Mouse (Mus musculus): Measurements from ENCODE around the gene Gm20532.

Gm20532 gene

DNA sequence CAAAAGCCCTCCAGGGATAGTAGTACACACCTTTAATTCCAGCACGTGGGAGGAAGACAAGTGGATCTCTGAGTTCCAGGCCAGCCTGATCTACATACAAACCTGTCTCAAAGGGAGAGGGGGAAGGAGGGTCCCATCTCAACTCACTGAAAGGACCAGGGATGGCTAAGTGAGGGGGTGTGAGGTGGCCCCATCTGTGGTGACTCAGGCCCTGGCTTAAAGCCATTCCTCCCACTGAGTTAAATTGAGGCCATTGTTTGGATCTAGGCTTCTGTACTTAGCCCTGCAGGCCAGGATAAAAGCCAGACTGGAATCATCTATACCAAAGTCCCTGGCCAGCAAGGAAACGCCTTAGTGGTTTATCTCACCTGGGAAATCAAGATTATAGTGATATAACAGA is 34.8 kb downstream of the Gm20532 start:
- DNase-seq (ENCODE audit: low read depth, low spot score): no peak

DNA sequence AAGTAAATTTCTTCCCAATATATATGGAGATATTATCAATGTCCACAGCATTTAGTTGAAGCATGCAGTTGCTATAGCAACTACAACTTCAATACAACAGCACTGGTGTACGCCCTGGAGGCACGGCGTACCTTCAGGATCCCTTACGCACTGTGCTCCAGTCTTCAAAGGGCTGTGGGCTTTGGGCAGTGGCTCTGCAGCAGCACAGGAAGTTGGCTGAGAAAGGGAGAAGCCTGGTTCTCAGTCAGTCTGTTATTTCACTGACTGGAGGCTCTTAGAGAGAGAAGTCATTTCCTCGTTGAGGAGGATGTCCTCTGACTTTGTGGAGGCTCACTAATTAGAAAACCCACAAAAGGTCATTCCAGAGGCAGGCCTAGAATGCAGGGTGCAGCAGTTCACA is 36.5 kb downstream of the Gm20532 start:
- no peak for DNase-seq (ENCODE audit: low read depth, low spot score)

DNA sequence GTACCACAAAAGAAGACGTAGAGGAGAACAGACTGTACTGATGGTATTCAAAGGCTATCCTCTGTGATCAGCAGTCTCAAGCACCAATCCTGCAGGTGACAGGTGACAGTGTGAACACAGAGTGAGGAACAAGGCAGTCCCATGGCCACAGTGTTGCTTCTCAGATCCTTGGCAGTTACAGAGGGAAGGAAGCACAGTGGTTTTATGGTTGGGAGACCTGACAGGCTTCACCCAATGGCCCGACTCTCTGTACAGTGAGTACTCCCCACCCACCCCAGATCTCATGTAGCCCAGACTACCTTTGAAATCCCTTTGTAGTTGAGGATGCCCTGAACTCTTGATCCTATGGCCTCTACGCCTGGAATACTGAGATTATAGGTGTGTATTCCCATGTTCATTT is 39.0 kb downstream of the Gm20532 start:
- DNase-seq (ENCODE audit: low read depth, low spot score): no peak

DNA sequence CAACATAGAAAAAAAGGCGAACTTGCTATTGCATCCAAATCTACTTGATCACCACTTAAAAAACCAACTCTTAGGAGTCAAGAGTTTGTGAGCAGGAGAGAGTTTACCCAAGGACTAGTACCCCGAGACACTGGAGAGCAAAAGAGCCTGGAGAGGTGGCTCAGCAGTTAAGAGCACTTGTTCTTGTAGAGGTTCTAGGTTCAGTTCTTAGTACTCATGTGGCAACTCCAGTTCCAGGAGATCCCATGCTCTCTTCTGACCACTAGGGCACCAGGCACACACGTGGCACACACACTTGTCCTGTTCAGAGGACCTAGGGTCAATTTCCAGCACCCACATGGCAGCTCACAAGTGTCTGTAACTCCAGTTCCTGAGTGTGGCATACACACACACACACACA is 39.6 kb downstream of the Gm20532 start:
- no peak for DNase-seq (ENCODE audit: low read depth, low spot score)

DNA sequence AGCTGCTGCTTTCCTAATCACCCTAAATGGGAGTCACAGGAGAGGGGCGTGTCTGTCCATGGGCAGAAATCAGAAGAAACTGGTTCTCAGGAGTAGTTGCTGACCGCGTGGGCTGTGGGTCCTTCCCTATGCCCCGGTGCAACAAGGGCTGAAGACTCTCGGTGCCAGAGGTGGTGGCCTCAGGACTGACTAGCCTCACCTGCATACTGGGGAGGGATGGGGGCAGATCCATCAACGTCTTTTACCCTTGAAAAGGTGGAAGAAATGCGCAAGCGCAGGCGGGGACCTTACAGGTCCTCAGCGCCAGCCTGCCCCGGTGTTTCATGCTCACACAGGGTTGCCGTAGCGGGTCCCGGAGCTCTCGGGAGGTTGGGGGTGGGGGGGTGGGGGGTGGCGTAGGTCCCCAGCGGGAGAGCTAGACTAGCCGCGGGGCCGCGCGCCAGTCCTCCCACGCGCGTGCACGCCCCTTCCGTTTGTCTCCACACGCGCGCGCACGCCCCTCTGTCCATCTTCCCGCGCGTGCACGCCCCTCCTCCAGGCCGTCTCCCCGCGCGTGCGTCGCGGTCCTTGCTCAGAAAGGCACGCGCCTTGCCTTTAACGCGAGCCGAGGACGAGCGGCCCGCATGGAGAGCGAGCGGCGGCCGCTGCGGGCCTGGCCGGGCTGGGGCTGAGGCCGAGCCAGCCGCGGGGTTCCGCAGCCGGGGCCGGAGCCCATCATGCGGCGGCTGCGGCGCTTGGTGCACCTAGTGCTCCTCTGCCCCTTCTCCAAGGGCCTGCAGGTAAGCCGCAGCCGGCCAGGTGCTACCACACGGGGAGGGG is 41.7 kb downstream of the Gm20532 start, which contains the start of gene Fam69b:
Fam69b (plus strand) TSS at position 537 of the 819 bp plus-strand sequence.
- no peak for DNase-seq (ENCODE audit: low read depth, low spot score)

DNA sequence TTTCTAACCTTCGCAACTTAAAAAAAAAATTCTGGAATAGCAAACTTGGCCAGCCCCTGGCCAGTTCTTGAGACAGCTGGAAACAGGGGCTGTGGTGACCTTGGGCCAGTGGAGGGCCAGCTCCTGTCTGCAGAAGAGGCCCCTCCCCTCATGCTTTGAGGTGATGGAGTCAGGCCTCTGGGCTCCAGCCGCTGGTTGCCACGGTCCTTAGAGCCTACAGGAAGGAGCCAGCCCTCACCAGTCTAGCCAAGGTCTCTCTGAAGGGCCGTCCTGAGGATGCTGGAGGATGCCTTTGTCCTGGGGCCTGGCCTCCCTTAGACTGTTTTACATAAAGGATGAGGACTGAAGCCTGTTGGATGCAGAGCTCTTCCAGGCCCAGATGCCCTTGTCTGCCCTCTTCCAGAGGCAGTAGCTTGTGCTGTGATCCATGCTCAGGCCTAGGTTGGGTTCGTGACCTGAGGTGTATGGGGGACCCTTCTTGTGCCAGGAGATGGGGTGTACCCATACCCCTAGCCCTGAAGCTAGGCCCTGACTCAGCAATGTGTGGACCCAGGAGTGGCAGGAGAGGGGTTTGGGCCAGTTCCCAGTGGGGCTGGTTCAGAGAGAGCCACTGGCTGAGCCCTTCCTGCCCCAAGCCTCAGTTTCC is 42.5 kb downstream of the Gm20532 start:
- DNase-seq (ENCODE audit: low read depth, low spot score): no peak

DNA sequence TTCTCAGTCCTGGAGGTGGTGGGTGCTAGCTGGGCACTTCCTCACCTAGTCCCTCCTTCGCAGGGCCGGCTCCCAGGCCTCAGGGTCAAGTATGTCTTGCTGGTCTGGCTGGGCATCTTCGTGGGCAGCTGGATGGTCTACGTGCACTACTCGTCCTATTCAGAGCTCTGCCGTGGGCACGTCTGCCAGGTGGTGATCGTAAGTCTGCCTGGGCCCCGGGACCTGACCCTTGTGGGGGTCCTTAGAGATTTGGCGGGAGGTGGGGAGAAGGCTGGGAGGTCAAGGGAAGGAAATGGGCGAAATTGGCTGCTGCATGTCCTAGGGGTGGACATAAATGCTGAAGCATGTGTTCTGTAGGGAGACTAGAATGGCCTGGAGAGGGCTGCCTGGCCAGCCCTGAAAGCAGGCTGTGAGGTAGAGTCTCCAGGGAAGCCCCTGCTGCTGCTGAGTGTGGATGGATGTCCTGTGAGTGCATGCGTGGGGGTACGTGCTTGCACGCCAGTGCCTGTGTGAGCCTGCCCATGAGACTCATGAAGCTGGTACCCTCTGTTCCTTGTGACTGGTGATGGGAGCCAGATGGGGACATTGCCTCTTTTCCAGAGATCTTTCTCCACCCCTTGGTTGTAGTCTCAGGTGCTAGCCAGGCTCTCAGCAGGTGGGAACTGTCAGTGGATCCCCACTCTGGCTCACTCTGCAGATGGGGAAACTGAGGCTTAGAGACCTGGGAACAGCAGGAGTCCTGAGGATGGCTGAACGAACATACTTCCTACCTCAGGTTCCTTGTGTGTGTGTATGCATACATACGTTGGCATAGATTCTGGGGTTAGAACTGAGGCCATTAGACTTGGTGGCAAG is 46.3 kb downstream of the Gm20532 start:
- no peak for DNase-seq (ENCODE audit: low read depth, low spot score)

DNA sequence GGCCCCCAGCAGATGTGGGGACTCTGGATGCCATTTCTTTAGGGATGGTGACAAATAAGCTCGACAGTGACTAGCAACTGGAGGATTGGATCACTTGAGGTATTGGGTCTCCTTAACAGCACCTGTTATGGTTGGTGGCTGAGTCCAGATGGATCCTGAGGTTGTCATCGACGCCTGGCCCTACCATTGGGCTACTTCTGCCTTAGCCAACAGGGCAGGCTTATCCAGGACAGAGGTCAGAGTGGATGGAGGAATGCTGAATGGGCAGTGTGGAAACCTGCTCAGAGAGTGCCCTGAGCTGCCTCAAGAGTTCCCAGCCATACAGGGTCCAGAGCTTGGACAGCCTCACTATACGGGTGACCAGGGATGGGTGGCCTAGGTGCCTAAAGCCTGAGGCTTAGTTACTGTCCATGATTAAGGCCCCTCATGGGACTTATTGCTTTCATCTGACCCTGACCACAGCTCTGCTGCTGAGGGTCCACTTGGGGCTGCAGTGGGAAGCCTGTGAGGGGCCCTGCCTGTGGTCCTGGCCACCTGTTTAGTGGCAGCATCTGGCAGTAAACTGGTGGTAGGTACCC is 47.6 kb downstream of the Gm20532 start:
- DNase-seq (ENCODE audit: low read depth, low spot score): no peak

DNA sequence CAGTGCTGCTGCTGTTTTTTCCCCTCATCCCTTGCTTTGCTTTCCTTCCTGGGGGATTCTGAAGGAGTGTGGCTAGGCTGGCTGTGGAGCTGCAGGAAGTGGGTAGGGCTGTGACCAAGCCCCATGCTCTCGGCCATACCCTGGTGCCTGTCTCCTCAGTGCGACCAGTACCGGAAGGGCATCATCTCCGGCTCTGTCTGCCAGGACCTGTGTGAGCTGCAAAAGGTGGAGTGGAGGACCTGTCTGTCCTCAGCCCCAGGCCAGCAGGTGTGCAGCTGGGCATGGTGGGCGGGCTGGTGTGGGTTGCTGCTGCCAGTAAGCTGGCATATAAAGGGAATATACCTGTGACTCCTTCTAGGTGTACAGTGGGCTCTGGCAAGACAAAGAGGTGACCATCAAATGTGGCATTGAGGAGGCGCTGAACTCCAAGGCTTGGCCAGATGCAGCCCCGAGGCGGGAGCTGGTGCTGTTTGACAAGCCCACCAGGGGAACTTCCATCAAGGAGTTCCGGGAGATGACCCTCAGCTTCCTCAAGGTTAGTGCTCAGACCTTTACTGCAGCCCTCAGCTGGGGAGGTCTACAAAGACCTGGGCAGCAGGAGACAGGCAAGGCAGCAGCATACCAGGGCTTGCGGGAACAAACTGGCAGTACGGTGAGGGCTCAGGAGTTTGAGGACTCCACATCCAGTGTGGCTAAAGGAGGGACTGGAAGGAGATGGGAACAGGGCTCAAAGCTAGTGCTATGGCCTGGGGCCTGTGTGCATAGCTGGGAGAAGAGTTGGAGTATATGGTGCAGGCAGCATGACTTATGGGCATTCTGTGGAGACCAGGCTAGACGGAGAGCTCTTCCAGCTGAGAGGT is 48.4 kb downstream of the Gm20532 start:
- no peak for DNase-seq (ENCODE audit: low read depth, low spot score)

DNA sequence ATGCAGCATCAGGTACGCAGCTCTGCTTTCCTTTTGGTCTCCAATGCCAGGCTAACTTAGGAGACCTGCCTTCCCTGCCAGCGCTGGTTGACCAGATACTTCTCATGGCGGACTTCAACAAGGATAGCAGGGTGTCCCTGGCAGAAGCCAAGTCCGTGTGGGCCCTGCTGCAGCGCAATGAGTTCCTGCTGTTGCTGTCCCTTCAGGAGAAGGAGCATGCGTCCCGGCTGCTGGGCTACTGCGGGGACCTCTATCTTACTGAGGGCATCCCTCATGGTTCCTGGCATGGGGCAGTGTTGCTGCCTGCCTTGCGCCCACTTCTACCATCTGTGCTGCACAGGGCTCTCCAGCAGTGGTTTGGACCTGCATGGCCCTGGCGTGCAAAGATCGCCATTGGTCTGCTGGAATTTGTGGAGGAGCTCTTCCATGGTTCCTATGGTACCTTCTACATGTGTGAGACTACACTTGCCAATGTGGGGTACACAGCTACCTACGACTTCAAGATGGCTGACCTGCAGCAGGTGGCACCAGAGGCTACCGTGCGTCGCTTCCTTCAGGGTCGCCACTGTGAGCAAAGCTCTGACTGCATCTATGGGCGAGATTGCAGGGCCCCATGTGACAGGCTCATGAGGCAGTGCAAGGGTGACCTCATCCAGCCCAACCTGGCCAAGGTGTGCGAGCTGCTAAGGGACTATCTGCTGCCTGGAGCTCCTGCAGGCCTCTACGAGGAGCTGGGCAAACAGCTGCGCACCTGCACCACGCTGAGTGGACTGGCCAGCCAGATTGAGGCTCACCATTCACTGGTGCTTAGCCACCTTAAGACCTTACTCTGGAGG is 49.3 kb downstream of the Gm20532 start:
- no peak for DNase-seq (ENCODE audit: low read depth, low spot score)

DNA sequence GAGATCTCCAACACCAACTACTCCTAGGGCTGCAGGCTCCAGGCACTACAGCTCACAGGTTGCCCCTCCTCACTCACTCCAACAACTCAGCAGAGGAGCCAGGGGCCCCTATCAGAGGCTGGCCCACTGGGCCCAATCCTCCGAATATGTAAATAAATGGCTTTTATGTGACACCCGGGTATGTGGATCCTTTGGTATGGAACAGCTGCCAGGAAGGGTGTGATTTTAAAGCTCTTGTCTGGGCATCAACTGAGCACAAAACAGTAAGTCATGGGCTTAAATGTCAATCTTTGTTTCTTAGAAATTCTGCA is 49.8 kb downstream of the Gm20532 start:
- no peak for DNase-seq (ENCODE audit: low read depth, low spot score)

DNA sequence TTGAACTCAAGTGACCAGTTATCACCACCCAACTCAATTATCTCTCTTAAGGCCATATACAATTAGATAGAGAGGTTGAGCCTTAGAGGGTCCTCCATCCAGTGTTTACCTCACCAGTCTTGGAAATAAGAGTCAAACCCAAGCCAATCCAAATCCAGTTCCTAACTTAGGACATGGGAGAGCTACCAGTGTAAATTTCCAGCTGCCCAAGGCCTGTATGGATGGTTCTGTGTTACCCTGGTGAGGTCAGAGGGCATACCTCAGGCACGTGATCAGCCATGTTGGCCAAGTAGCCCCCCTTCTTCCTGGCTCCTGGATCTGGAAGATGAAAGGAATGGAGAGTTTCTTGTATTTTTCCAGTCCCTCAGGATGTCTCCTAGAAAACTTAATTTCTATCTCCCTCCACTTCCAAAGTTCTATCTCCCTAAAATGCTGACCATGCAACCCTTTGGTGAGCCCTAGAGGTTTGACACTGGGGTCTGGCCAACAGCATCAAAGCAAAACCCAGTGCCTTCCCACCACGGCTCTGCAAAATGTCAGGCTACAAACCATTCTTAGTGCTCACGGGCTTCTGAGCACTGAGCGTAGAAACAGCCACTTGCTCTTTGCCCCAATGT is 51.0 kb downstream of the Gm20532 start:
- DNase-seq (ENCODE audit: low read depth, low spot score): no peak

DNA sequence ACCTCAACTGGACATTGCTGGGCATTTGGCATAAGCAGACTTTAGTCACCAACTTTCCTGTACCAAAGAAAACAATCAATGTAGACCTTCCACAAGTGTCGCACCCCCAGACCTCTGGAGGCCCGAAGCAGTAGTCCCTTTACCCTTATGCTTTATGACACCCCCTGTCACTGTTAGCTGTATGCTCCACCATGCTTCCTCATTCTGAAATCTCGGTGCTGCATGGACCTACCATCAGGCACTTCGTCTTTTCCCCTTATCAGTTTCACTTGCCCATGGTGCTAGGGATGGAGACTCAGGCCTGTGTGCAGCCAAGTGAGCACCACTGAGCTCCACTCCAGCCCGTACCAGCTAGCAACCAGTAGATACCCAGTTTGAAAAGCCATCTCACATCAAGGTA is 51.6 kb downstream of the Gm20532 start:
- no peak for DNase-seq (ENCODE audit: low read depth, low spot score)

DNA sequence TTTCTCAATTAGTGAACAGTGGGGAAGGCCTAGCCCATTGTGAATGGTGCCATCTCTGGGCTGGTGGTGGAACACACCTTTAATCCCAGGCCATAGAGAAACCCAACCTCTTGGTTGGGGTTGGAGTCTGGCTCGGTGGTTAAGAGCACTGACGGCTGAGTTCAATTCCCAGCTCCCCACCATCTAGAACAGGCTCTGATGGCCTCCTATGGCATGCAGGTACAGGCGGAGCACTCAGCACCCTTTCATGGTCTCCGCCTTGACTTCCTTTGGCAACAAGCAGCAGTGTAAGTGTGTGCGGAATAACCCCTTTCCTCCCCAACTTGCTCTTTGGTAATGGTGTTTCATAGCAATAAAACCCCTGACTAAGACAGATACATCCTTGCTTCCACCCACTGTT is 52.1 kb downstream of the Gm20532 start:
- no peak for DNase-seq (ENCODE audit: low read depth, low spot score)

DNA sequence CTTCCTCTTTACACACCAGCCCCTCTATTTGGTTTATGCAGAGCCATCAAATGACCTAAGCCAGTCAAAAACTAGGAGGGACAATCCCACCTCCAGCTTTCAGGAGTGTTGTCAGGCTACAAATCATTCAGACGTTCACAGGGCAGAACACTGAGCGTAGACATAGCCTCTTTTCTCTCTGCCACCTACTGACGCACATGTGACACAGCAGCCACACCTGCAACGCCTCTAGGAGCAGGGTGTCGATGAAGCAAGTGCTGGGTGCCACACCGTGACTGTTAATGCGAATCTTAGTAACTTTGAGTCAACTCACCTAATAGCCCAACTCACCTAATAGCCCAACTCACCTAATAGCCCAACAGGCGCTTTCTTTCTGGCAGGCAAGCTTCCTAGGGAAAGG is 52.6 kb downstream of the Gm20532 start:
- DNase-seq (ENCODE audit: low read depth, low spot score): no peak

DNA sequence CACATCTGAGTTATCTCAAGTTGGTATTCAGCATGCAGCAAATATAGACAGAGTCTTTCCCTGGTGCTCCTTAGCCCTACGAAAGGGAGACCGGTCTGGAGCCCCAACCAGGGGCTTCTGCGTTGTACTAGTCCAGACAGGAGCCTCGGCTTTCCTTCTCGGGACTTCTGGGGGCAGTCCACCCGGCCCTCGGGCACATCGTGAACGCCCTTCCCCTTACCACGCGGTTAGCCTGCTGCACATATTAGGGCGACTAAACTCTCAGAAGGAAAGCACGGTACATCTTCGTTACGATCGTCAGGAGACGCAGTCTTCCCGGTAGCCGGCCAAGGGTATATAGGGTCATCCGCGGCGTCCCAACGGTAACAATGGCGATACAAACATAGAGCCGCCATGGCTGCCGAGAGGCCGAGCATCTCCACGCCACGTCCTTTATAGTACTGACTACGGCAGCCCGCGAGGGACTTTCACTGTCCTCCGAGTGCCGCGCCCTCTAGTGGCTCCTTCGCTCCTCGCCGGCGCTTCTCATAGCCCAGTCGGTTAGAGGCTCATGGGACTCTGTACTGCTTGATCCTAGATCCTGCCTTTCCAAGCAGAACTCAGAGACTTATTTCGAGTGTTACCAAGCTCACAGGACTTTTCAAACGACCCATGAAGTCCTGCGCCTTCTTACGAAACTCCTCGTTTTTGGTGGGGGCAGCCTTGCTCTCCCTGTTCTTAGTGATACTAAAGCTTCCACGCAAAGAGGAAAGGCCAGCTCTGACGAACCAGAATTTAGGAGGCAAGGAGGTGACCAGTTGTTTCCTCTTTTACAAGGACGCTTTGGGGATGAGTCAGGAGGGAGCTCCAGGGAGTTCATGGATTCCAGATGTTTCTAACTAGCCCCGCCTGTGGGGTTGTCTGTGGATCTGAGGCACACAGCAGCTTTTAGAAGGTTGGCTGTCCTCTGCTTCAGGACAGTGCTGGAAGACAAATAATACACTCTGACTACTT is 53.7 kb downstream of the Gm20532 start:
- DNase-seq (ENCODE audit: low read depth, low spot score): no peak

DNA sequence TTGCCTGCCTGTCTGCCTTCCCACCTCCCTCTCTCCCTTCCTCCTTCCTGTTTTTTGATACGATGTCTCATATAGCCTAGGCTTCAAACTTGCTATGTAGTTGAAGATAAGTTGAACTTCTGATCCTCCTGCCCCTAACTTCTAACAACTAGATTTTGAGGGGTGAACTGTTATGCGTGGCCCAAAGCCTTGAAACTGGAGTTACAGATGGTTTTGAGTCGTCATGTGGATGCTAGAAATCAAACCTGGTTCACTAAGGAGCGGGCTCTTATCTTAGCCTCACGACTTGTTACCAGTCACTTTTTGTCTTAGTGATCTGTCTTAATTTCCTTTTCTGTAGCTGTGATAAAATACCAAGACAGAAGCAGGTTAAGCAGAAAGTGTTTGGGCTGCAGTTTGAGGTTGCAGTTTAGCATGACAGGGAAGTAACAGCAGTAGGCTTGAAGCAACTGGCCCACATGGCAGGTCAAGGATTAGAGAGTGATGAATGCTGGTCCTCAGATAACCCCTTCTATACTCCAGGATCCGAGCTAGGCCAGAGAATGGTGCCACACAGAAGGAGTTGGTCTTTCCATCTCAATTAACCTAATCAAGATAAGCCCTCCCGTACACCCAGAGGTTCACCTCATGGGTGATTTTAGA is 54.7 kb downstream of the Gm20532 start:
- DNase-seq (ENCODE audit: low read depth, low spot score): no peak

DNA sequence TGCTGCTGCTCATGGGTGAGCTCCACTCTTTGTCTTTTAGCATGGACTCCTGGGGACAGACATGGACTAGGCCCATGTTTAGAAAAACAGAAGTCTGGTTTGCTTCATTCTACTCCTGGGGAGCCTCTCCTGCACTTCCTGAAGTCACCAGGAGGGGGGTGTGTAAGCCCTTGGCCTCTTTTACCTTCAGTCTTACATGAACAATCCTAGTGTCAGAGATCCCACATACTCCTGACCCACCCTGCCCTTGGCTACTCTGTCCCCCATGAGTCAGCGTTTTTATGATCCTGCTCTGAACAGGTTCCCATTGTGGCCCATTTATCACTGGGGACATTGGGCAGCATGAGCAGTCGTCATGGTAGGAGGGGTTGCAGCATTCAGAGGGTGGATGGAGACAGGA is 57.5 kb downstream of the Gm20532 start:
- no peak for DNase-seq (ENCODE audit: low read depth, low spot score)
